Mouse (Mus musculus) erythroblast, embryonic 14.5 days (primary cell): ENCODE results near the gene Mpv17l2.

Experiments used
- GATA1 ChIP-seq: IDR thresholded peaks from 2 replicates; pipeline ENCODE4 v1.6.1; 2012; ENCODE audit warnings: low read length, inconsistent platforms, mixed read lengths
- TAL1 ChIP-seq: IDR thresholded peaks from 3 replicates; pipeline ENCODE4 v1.6.1; 2012; ENCODE audit warnings: low read length, inconsistent platforms, mixed read lengths

DNA sequence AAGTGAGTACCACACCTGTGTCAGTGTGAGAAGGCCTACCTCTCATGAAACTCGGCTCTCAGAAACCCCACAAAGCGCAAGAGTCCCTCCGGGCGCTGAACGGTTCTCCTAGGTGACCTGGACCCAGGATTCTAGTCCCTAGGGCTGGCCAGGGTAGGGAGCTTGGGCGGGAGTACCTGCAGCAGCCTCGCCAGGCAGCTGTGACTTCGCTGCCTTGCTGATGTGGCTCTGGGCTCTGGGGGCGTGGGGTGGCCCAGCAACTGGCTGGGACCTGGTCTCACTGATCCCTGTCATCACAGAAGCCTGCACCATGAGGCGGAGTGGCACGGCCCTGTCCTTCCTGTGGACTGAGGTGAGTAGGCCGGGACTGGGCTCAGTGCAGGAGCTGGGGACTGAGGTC lies 36.5 kb downstream of the Mpv17l2 start:
- TF ChIP-seq GATA1 (no peak), TAL1 (no peak)
